Mouse (Mus musculus) CH12.LX (cell line): Measurements from ENCODE around the gene Gm7903.
"Not testable (repeated sequence)": the region's sequence is repeated elsewhere in the genome, so short reads cannot be mapped to it uniquely, and the experiment has no call there.

Experiments
- BHLHE40 ChIP-seq: IDR thresholded peaks from 2 replicates; pipeline ENCODE4 v1.6.1; 2011; ENCODE audit warnings: mild to moderate bottlenecking, low read depth, low read length, improper control_type of control experiment
- CTCF ChIP-seq, 2 experiments: IDR thresholded peaks in 1 of 2; conservative IDR thresholded peaks in 1 of 2; 2 replicates each; pipeline ENCODE4 v1.5.1; 2011 to 2012; ENCODE audit warnings: low read depth in 2 of 2, low read length in 2 of 2, improper control_type of control experiment in 1 of 2, inconsistent platforms in 1 of 2, mild to moderate bottlenecking in 1 of 2, moderate library complexity in 1 of 2
- ELF1 ChIP-seq: IDR thresholded peaks from 2 replicates; pipeline ENCODE4 v1.6.1; 2014; ENCODE audit warnings: low read depth, mild to moderate bottlenecking, inconsistent platforms, low read length, improper control_type of control experiment
- GABPA ChIP-seq: IDR thresholded peaks from 2 replicates; pipeline ENCODE4 v1.6.1; 2012; ENCODE audit warnings: low read depth, low read length, improper control_type of control experiment, inconsistent platforms; ENCODE audit not compliant: insufficient replicate concordance
- HCFC1 ChIP-seq: IDR thresholded peaks from 2 replicates; pipeline ENCODE4 v1.6.1; 2012; ENCODE audit warnings: low read depth, mild to moderate bottlenecking, inconsistent platforms, low read length, improper control_type of control experiment
- MAFK ChIP-seq: IDR thresholded peaks from 2 replicates; pipeline ENCODE4 v1.6.1; 2011; ENCODE audit warnings: low read length, improper control_type of control experiment; ENCODE audit not compliant: insufficient replicate concordance
- MAX ChIP-seq: IDR thresholded peaks from 2 replicates; pipeline ENCODE4 v1.6.1; 2011; ENCODE audit warnings: low read length, improper control_type of control experiment
- POLR2A ChIP-seq: IDR thresholded peaks from 2 replicates; pipeline ENCODE4 v1.6.1; 2011; ENCODE audit warnings: low read depth, mild to moderate bottlenecking, improper control_type of control experiment, low read length
- RAD21 ChIP-seq: IDR thresholded peaks from 2 replicates; pipeline ENCODE4 v1.6.1; 2011; ENCODE audit warnings: low read depth, mild to moderate bottlenecking, low read length, improper control_type of control experiment, moderate library complexity
- SIN3A ChIP-seq: IDR thresholded peaks from 2 replicates; pipeline ENCODE4 v1.6.1; 2012; ENCODE audit warnings: low read length, improper control_type of control experiment, inconsistent platforms
- TCF12 ChIP-seq: IDR thresholded peaks from 2 replicates; pipeline ENCODE4 v1.6.1; 2014; ENCODE audit warnings: low read depth, mild to moderate bottlenecking, inconsistent platforms, low read length, improper control_type of control experiment
- USF1 ChIP-seq: IDR thresholded peaks from 2 replicates; pipeline ENCODE4 v1.6.1; 2014; ENCODE audit warnings: low read depth, mild to moderate bottlenecking, inconsistent platforms, low read length, improper control_type of control experiment

DNA sequence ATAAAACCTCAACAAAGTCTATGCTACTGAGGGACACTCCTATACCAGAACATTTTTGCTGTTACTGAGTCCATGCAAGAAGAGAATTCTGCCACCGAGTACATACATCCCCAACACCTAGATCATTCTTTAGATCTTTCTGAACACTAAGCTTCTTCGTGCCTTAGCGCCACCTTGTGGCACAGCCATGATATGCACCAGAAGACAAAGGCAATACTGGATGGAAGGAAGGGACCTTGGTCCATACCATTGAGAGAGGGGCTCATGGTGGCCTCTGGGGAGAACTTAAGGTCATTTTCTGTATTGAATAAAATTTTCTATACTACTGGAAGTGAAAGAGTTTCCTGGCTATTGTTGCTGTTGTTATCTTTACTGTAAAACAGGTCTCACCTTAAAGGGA lies 49.5 kb downstream of the Gm7903 start:
- TF ChIP-seq BHLHE40; CTCF (conservative IDR thresholded peaks at IDR 0.05 in 1 of 2, IDR thresholded peaks at IDR 0.05 in 1 of 2; ENCODE audit: low read depth in 2 of 2, low read length in 2 of 2); SIN3A; POLR2A; HCFC1; MAX; ELF1; TCF12; USF1; GABPA; RAD21; MAFK: not testable (repeated sequence)
